Mouse (Mus musculus) stomach, embryonic 16.5 days (tissue): ENCODE measurements around the gene Fars2. TPM values are rescaled to one million over a fixed set of nuclear protein-coding genes. Genes with fewer than 3 reads are reported as not detected.

Experiments
- ATAC-seq: fragments of 200-750 bp; cut with Nextera tagmentation; 2 replicates; pipeline ENCODE4 v1.8.0; 2017; ENCODE audit warnings: moderate number of reproducible peaks, moderate TSS enrichment; ENCODE audit not compliant: insufficient read depth, low FRiP score
- H3K27ac ChIP-seq: fragments of 300-500 bp; sonication (generic); 2 replicates; pipeline ENCODE4 v1.5.1; 2014; ENCODE audit warnings: low read length
- H3K27me3 ChIP-seq: fragments of 300-500 bp; sonication (generic); 2 replicates; pipeline ENCODE4 v1.6.1; 2014; ENCODE audit warnings: low read length, control low read depth, mixed read lengths; ENCODE audit not compliant: control insufficient read depth, insufficient read depth
- H3K36me3 ChIP-seq: fragments of 300-500 bp; sonication (generic); 2 replicates; pipeline ENCODE4 v1.6.1; 2014; ENCODE audit warnings: low read length; ENCODE audit not compliant: control insufficient read depth, insufficient read depth
- H3K4me1 ChIP-seq: fragments of 300-500 bp; sonication (generic); 2 replicates; pipeline ENCODE4 v1.6.1; 2014; ENCODE audit warnings: low read length, control low read depth, mixed read lengths; ENCODE audit not compliant: control insufficient read depth, insufficient read depth
- H3K4me2 ChIP-seq: fragments of 300-500 bp; sonication (generic); 2 replicates; pipeline ENCODE4 v1.6.1; 2014; ENCODE audit warnings: low read depth, low read length, mixed read lengths
- H3K4me3 ChIP-seq: fragments of 300-500 bp; sonication (generic); replicated peaks from 2 replicates; pipeline ENCODE4 v1.5.1; 2014; ENCODE audit warnings: mild to moderate bottlenecking, low read length
- H3K9ac ChIP-seq: fragments of 300-500 bp; sonication (generic); 2 replicates; pipeline ENCODE4 v1.6.1; 2014; ENCODE audit warnings: low read length
- H3K9me3 ChIP-seq: fragments of 300-500 bp; sonication (generic); replicated peaks from 2 replicates; pipeline ENCODE4 v1.6.1; 2016; ENCODE audit warnings: low read length, control low read depth; ENCODE audit not compliant: control insufficient read depth
- WGBS: fragments of 180-500 bp; shearing (Covaris S2); extraction: QIAGEN DNeasy Blood & Tissue Kit; methylation state at CpG from one replicate; pipeline ENCODE4 v1.1.7; 2014; 5-methylcytosine and 5-hydroxymethylcytosine counted together
- polyA plus RNA-seq: library from polyadenylated mRNA; unstranded; fragments of >200 nt; fragmentation: Nextera tagmentation; extraction: Ambion mirVana; gene quantifications from 2 replicates; pipeline ENCODE4 v1.2.1, GENCODE M21; 2015

Fars2 gene
- polyA plus RNA-seq, 1 experiment from 2014 or later: 34.6 TPM

GRCm38 (mm10) chr13:36733989-36734690 is 616.9 kb downstream of the Fars2 start:
- H3K9ac ChIP-seq: no peak overlapping the region
- peak overlapping the region; percentile 49 for H3K4me3 ChIP-seq
- no peak for ATAC-seq
- H3K36me3 ChIP-seq: no peaks in the 10 kb centered on the region
- H3K4me1 ChIP-seq: peaks cover 14% of the 10 kb centered on the region
- H3K27ac ChIP-seq: no peak overlapping the region
- H3K4me2 ChIP-seq: peak overlapping the region; percentile 74
- 2% methylated on average over 26 of the region's 26 CpGs for WGBS
- no peaks in the 10 kb centered on the region for H3K9me3 ChIP-seq
- peaks cover 60% of the 10 kb centered on the region for H3K27me3 ChIP-seq

- Histone ChIP-seq H3K4me3 (peak within 1 kb of the TSS; percentile 49), H3K4me1 (peaks cover 14% of the 10 kb centered on the region), H3K4me2 (peak within 1 kb of the TSS; percentile 74), H3K36me3 (no peaks in the 10 kb centered on the region), H3K27ac (no peak within 1 kb of the TSS), H3K9ac (peak within 1 kb of the TSS; percentile 43; the same call in 1 of the 2 replicates), H3K9me3 (no peaks in the 10 kb centered on the region), H3K27me3 (peaks cover 52% of the 10 kb centered on the region)
- no peak for ATAC-seq
- WGBS: under 1% methylated on average over 50 of the region's 50 CpGs
These were observed 617.7 kb downstream of the Fars2 start, which contains the start of gene Nrn1 for GRCm38 (mm10) chr13:36734731-36735571. Gene Nrn1 (minus strand): TSS chr13:36735131.

- H3K27ac ChIP-seq: no peak overlapping the region
These were observed 618.8 kb downstream of the Fars2 start for GRCm38 (mm10) chr13:36735901-36736618.

GRCm38 (mm10) chr13:36736619-36736996 is 619.4 kb downstream of the Fars2 start:
- H3K27me3 ChIP-seq: peaks cover 37% of the 10 kb centered on the region
- ATAC-seq: no peak

More at GRCm38 (mm10) chr13:36735901-36736618, 618.8 kb downstream of the Fars2 start:
- peaks cover 42% of the 10 kb centered on the region for H3K27me3 ChIP-seq
- peaks cover 14% of the 10 kb centered on the region for H3K4me1 ChIP-seq
- no peaks in the 10 kb centered on the region for H3K9me3 ChIP-seq
- peak overlapping the region; percentile 74 for H3K4me2 ChIP-seq
- H3K36me3 ChIP-seq: no peaks in the 10 kb centered on the region
- WGBS: under 1% methylated on average over 34 of the region's 39 CpGs
- peak overlapping the region; percentile 49 for H3K4me3 ChIP-seq
- H3K9ac ChIP-seq: peak overlapping the region; percentile 57; the same call in 1 of the 2 replicates
- ATAC-seq: peak; percentile 91

DNA sequence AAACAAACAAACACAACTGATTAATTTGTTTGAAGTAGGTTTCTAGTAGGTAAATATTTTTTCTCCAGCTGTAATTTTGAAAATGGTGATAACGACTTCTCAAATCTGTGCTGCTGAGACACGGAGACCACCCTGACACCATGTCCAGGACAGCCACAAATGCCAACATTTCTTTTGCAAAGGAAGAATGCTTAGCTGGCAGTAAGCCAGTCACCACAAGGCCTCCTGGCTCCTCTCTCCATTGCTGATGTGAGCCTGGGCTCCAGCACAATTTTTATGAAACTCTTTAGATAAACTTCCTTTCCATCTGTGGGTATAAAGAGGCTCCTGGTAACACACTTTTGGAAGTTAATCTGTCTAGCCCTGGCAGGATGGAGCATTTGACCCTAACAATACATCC is 632.8 kb downstream of the Fars2 start:
- Histone ChIP-seq H3K4me1 (no peaks in the 10 kb centered on the region), H3K27ac (no peak overlapping the region), H3K4me2 (no peak overlapping the region), H3K36me3 (no peaks in the 10 kb centered on the region), H3K27me3 (no peaks in the 10 kb centered on the region), H3K9ac (no peak overlapping the region), H3K9me3 (no peaks in the 10 kb centered on the region), H3K4me3 (no peak overlapping the region)
- no peak for ATAC-seq
- WGBS: 22% methylated on average over 2 of the region's 2 CpGs

More at GRCm38 (mm10) chr13:36736619-36736996, 619.4 kb downstream of the Fars2 start:
- peak overlapping the region; percentile 74 for H3K4me2 ChIP-seq
- H3K9me3 ChIP-seq: no peaks in the 10 kb centered on the region
- H3K9ac ChIP-seq: peak overlapping the region; percentile 57; the same call in 1 of the 2 replicates
- H3K4me1 ChIP-seq: peaks cover 14% of the 10 kb centered on the region
- peak overlapping the region; percentile 49 for H3K4me3 ChIP-seq
- no peaks in the 10 kb centered on the region for H3K36me3 ChIP-seq
- WGBS: 14% methylated on average over 9 of the region's 9 CpGs
- no peak overlapping the region for H3K27ac ChIP-seq

DNA sequence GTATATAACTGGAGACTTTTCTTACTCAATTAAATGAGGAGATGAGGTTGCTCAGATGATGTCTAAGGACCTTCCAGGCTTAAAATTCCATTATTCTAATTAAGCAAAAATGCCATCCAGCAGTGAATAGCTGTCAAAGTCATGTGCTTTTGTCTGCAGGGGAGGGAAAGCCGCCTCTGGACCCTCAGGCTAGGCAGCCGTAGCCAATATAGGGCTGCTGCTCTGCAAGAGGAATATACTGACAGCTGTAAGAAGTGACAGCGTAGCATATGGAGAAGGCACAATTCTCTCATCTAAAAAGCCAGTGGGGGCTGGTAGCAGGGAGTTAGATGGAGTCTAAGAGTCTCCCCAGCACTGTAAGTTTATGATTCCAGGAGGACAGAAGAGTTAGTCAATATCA is 634.6 kb downstream of the Fars2 start:
- Histone ChIP-seq H3K27ac (no peak overlapping the region), H3K9me3 (no peaks in the 10 kb centered on the region)
- 81% methylated on average over 3 of the region's 3 CpGs for WGBS

DNA sequence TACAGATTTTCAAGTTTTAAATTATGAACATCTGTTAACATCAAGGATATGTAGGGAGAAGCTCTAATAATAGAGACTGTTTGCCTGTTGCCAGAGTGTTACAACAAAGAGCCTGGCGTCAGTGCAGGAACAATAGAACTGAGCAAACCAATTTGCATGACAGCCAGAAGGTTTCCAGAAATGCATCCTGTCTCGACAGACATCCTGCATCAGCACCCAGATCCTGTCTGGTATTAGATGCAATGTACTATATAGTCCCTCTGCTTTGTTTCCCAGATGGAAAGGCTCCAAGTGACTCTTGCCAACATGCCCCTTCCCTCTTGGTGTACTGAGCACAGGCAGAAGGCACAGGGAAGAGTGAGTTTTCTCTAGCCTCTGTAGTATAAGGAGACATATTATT is 649.6 kb downstream of the Fars2 start:
- H3K4me2 ChIP-seq: no peak overlapping the region
- H3K27ac ChIP-seq: no peak overlapping the region
- no peak overlapping the region for H3K9ac ChIP-seq
- H3K9me3 ChIP-seq: no peaks in the 10 kb centered on the region
- no peaks in the 10 kb centered on the region for H3K27me3 ChIP-seq
- H3K4me3 ChIP-seq: no peak overlapping the region
- H3K36me3 ChIP-seq: no peaks in the 10 kb centered on the region
- WGBS: 61% methylated on average over 2 of the region's 2 CpGs
- no peak for ATAC-seq
- no peaks in the 10 kb centered on the region for H3K4me1 ChIP-seq

More for the DNA sequence above, 634.6 kb downstream of the Fars2 start:
- Histone ChIP-seq H3K9ac (no peak overlapping the region), H3K4me3 (no peak overlapping the region), H3K36me3 (no peaks in the 10 kb centered on the region), H3K4me1 (no peaks in the 10 kb centered on the region), H3K4me2 (no peak overlapping the region), H3K27me3 (no peaks in the 10 kb centered on the region)
- no peak for ATAC-seq
